Mouse (Mus musculus): Measurements from ENCODE around the gene Armc12. TPM values are rescaled to one million over a fixed set of nuclear protein-coding genes. Genes with fewer than 3 reads are reported as not detected.

Armc12 gene
- polyA plus RNA-seq, 1 experiment, result not detected

DNA sequence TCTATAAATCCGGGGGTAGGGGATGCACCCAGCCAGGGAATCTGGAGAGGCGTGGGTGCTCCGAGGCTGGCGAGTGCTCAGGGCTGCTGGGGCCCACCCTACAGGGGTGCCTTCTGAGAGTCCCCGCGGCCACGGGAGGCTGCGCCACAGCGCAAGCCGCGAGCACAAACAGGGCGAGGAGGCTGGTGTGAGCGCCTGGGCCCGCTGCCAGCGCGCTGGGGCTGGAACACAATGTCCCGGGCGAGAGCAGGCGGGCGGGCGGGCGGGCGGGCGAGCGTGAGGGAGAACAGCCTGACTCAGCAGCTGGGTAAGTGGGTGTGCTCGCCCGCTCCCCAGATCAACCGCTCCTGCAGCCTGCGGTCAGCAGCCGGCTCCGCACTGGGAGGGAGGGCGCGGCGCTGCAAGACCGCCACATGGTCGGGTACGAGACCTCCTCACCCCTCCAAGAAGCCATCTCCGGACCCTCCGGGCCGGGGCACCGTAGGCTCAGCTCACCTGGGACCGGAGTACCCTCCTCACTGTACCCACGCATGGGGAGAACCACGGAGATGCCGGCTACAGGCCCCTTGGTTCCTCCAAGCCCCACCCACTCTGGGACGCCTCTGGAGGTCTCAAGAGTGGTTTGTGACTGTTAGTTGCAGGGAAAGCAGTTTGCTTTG, 12.5 kb upstream of the Armc12 start:
- Histone ChIP-seq H3K4me1 (ENCODE audit: control insufficient read depth) (peaks cover 9% of the 10 kb centered on the region), H3K27me3 (ENCODE audit: control insufficient read depth) (peaks cover 56% of the 10 kb centered on the region), H3K36me3 (ENCODE audit: control insufficient read depth) (no peaks in the 10 kb centered on the region), H3K4me3 (replicated peaks) (no peak overlapping the region), H3K9me3 (ENCODE audit: control insufficient read depth, low read length) (no peaks in the 10 kb centered on the region)
- no peak for TF ChIP-seq GATA1 (IDR thresholded peaks at IDR 0.05; ENCODE audit: low read length)
- no peak for TF ChIP-seq TAL1 (IDR thresholded peaks at IDR 0.05; ENCODE audit: low read length)

DNA sequence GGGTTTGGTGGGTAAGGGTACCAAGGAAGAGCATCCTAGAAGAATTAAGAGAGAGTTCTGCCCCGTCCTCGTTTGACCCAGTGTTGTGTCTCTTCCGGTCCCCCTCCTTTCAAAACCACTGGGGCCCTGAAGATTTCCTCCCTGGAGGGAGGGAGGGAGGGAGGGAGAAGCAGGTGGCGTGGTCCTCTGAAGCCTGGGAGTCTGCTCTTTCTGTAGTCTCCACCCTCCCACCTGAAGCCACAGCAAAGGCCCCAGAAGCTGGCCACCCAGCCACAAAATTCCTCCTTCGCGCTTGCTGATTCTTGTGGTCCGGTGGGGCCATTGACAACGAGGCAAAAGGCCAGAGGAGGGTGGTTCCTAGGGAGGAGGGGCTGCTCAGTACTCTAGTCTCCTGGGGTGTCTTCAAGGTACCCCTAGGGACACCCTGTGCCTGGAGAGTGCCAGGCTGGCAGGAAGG, 12.0 kb upstream of the Armc12 start:
- TF ChIP-seq GATA1 (IDR thresholded peaks at IDR 0.05; ENCODE audit: low read length) (no peak), TAL1 (IDR thresholded peaks at IDR 0.05; ENCODE audit: low read length) (no peak)
- peaks cover 62% of the 10 kb centered on the region for H3K27me3 ChIP-seq (ENCODE audit: control insufficient read depth)

DNA sequence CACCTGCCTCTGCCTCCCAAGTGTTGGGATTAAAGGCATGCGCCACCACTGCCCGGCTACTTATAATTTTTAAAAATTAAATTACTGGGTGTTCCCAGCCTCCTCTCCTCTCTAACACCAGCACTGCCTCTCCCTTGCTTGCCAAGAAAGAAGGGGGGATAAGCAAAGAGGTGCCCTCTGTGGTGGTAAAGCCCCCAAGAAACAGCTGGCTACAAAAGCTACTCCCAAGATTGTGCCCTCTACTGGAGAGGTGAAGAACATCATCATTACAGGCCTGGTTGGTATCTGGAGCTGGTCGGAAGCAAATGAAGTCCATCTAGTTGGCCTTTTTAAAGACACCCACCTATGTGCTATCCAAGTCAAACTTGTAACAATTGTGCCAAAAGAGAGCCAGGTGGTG, 10.8 kb upstream of the Armc12 start:
- H3K4me3 ChIP-seq (replicated peaks), result no peak overlapping the region
- TF ChIP-seq TAL1 (IDR thresholded peaks at IDR 0.05; ENCODE audit: low read length) (no peak), GATA1 (IDR thresholded peaks at IDR 0.05; ENCODE audit: low read length) (no peak)
- no peaks in the 10 kb centered on the region for H3K9me3 ChIP-seq (ENCODE audit: control insufficient read depth, low read length)
- H3K36me3 ChIP-seq (ENCODE audit: control insufficient read depth), result no peaks in the 10 kb centered on the region
- peaks cover 10% of the 10 kb centered on the region for H3K4me1 ChIP-seq (ENCODE audit: control insufficient read depth)
- H3K27me3 ChIP-seq (ENCODE audit: control insufficient read depth), result peaks cover 73% of the 10 kb centered on the region

More for the DNA sequence above, 12.0 kb upstream of the Armc12 start:
- H3K4me1 ChIP-seq (ENCODE audit: control insufficient read depth), result peaks cover 10% of the 10 kb centered on the region
- H3K36me3 ChIP-seq (ENCODE audit: control insufficient read depth), result no peaks in the 10 kb centered on the region
- H3K9me3 ChIP-seq (ENCODE audit: control insufficient read depth, low read length), result no peaks in the 10 kb centered on the region
- H3K4me3 ChIP-seq (replicated peaks), result no peak overlapping the region

DNA sequence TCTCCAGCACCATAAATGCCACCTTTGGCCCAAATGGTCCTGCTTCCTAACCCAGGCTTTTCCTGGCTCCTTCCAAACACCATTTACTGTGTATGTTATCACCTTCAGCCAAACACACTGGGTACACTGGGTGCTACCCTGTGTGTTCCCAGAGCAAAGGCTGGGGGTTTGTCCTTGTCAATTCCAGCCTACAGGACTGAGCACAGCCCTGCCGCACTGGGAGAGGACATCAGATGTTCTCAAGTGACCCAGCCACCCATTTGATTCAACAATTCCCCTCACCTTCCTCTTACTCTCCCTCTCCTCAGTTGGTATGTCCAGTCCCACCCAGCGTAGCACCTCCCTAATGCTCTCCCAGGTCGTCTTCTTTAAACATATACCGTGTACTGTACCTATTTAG, 10.0 kb upstream of the Armc12 start:
- H3K4me1 ChIP-seq (ENCODE audit: control insufficient read depth), result peaks cover 10% of the 10 kb centered on the region
- peaks cover 72% of the 10 kb centered on the region for H3K27me3 ChIP-seq (ENCODE audit: control insufficient read depth)
- no peaks in the 10 kb centered on the region for H3K9me3 ChIP-seq (ENCODE audit: control insufficient read depth, low read length)
- no peaks in the 10 kb centered on the region for H3K36me3 ChIP-seq (ENCODE audit: control insufficient read depth)
- TF ChIP-seq GATA1 (IDR thresholded peaks at IDR 0.05; ENCODE audit: low read length), result no peak
- no peak for TF ChIP-seq TAL1 (IDR thresholded peaks at IDR 0.05; ENCODE audit: low read length)
- H3K4me3 ChIP-seq (replicated peaks), result no peak overlapping the region

DNA sequence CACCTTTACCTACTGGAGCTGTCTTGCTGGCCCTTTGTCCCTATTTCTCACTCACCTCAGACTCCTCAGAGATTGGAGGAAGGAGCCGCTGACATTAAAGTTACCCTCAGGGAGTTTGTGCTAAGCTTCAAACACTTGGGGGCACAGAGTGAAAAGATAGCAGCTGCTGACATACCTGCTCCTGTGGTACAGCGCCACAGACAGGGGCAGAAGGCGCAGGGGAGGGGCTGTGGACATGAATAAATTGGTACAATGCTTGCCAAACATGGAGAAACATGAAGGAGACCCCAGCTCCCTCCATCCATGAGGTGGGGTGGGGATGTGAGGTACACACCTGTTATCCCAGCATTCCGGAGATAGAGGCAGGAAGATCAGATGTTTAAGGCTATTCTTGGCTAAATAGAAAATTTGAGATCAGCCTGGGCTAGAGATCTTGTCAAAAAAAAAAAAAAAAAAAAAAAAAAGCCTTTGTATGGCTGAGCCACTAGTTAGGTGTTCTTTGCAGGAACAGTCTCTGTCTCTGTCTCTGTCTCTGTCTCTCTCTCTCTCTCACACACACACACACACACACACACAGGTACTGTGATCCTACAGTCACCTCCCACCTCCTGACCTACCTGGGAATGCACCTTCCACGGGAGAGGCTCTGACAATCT, 9.4 kb upstream of the Armc12 start:
- Histone ChIP-seq H3K36me3 (ENCODE audit: control insufficient read depth) (no peaks in the 10 kb centered on the region), H3K4me3 (replicated peaks) (no peak overlapping the region), H3K27me3 (ENCODE audit: control insufficient read depth) (peaks cover 67% of the 10 kb centered on the region), H3K9me3 (ENCODE audit: control insufficient read depth, low read length) (no peaks in the 10 kb centered on the region), H3K4me1 (ENCODE audit: control insufficient read depth) (peaks cover 9% of the 10 kb centered on the region)
- no peak for TF ChIP-seq GATA1 (IDR thresholded peaks at IDR 0.05; ENCODE audit: low read length)
- TF ChIP-seq TAL1 (IDR thresholded peaks at IDR 0.05; ENCODE audit: low read length), result no peak

DNA sequence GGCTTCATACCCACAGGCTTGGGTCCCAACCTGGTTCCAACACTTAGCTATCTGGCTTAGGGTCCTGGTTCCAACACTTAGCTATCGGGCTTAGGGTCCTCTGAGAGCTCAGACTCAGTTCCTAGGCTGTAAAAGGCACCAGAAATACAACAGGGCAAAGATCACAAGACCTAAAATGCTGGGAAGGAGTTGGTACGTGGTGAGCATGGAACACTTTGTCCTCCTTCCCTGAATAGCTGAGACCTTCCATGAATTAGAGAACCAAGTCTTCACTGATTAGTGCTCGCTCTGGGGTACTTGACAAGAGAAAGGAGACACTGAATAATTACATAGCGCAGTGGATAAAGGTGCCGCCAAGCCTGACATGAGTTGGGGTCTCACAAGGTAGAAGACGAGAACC, 8.7 kb upstream of the Armc12 start:
- peaks cover 62% of the 10 kb centered on the region for H3K27me3 ChIP-seq (ENCODE audit: control insufficient read depth)
- H3K4me1 ChIP-seq (ENCODE audit: control insufficient read depth), result peaks cover 9% of the 10 kb centered on the region
- TF ChIP-seq GATA1 (IDR thresholded peaks at IDR 0.05; ENCODE audit: low read length) (no peak), TAL1 (IDR thresholded peaks at IDR 0.05; ENCODE audit: low read length) (no peak)
- no peaks in the 10 kb centered on the region for H3K9me3 ChIP-seq (ENCODE audit: control insufficient read depth, low read length)
- H3K36me3 ChIP-seq (ENCODE audit: control insufficient read depth), result no peaks in the 10 kb centered on the region
- no peak overlapping the region for H3K4me3 ChIP-seq (replicated peaks)

DNA sequence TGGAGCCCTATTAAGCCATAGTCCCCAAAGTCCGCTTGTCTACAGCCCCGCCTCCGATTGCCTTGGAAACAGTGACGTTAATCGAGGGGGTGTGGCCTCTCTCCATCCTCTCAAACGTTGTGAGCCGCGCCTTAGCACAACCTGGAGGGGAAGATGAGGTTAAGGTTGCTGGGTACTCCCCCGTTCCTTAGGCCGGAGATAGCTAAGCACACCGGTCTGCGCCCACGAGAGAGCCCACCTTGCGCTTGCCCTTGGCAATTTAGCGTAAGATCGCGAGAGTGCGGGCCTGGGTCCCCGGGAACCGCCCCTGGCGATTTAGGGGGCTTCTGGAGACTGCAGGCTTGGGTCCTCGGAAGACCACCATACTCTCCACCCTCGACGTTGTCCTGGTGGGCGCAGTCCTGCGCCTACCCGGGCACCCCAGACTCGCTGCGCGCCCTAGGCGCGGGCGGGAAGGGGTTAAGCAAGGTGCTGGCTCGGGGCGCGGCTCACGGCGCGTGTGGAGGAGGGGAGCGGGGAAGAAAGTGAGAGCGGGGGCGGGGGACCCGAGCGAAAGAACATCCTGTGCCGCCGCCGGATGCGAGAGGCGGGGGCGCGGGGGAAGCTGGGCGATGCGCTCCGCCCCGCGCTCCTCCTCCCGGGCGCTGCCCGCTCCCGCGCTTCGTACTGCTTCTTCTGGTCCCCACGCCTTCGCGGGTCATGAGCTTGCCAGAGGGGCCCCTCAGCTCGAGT, 7.8 kb upstream of the Armc12 start:
- Histone ChIP-seq H3K9me3 (ENCODE audit: control insufficient read depth, low read length) (no peaks in the 10 kb centered on the region), H3K27me3 (ENCODE audit: control insufficient read depth) (peaks cover 54% of the 10 kb centered on the region), H3K4me1 (ENCODE audit: control insufficient read depth) (peaks cover 9% of the 10 kb centered on the region), H3K4me3 (replicated peaks) (peak overlapping the region; percentile 40), H3K36me3 (ENCODE audit: control insufficient read depth) (no peaks in the 10 kb centered on the region)
- TF ChIP-seq GATA1 (IDR thresholded peaks at IDR 0.05; ENCODE audit: low read length), result no peak
- TF ChIP-seq TAL1 (IDR thresholded peaks at IDR 0.05; ENCODE audit: low read length), result no peak

DNA sequence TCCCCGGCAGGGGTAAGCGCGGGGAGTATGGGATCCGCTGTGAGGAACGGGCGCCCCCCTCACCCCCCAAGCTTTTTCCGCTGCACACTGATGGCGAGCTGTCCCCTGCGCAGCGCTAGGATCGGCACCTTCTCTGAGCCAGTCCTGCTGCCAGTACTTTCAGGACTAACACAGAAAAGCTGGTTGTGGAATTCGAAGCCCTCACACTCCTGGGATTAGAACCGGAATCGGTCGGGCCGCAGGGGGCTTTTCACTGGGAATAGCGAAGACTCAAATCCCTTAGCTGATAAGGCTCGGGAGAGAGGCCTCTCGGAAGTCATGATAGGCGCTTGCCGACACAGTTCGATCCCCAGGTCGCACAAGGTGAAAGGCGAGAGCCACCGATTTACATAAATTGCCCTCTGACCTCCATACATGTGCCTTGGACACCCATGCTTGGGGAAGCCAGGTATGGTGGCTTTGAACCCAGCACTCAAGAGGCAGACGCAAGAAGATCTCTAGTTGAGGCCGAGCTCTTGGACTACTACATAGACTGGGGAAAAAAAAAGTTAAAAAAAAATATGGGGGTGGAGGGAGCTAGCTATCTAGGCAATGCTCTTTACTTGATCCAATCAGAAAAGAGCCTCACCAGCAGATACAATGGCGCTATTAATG, 7.1 kb upstream of the Armc12 start:
- Histone ChIP-seq H3K4me3 (replicated peaks) (peak overlapping the region; percentile 40), H3K27me3 (ENCODE audit: control insufficient read depth) (peaks cover 47% of the 10 kb centered on the region), H3K4me1 (ENCODE audit: control insufficient read depth) (peaks cover 9% of the 10 kb centered on the region), H3K36me3 (ENCODE audit: control insufficient read depth) (no peaks in the 10 kb centered on the region), H3K9me3 (ENCODE audit: control insufficient read depth, low read length) (no peaks in the 10 kb centered on the region)
- TF ChIP-seq TAL1 (IDR thresholded peaks at IDR 0.05; ENCODE audit: low read length) (no peak), GATA1 (IDR thresholded peaks at IDR 0.05; ENCODE audit: low read length) (no peak)
